Mouse (Mus musculus) lung, adult 18-20 months (tissue): ENCODE data around the gene Kcne2.

Experiments
- DNase-seq, 2 experiments: peaks; one replicate each; pipeline ENCODE4 v3.0.0; 2022; ENCODE audit warnings: mixed read lengths in 2 of 2

Gene Kcne2

GRCm38 (mm10) chr16:92292101-92292500 lies at the start of gene Kcne2:
TSS of gene Kcne2 (plus strand) at chr16:92292389.
- peak; percentile 65 to 77 for DNase-seq

GRCm38 (mm10) chr16:92245909-92246308 lies 46.3 kb upstream of the Kcne2 start:
- peak; percentile 74 to 82 for DNase-seq

- no peak for DNase-seq
These were observed 45.2 kb upstream of the Kcne2 start for GRCm38 (mm10) chr16:92246974-92247373.

DNA sequence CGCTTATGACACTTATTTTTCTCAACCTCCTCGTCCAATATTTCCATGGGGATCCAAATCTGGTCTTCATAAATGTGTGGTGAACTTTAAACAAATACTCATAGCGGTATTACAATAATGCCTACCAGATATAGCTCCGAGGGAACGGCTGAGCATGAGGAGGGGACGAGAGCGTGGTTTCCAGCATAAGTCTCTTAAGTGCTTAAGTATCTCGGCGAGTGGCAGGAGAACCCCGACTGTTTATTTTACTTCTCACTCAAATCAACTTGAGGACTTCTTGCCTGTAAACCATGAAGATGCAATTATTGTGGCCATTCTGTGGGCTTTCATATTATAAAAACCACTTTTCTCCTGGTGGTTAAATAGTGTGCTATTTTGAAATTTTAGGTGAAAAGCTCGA lies 44.5 kb upstream of the Kcne2 start:
- DNase-seq, result peak; percentile 46 to 47

DNA sequence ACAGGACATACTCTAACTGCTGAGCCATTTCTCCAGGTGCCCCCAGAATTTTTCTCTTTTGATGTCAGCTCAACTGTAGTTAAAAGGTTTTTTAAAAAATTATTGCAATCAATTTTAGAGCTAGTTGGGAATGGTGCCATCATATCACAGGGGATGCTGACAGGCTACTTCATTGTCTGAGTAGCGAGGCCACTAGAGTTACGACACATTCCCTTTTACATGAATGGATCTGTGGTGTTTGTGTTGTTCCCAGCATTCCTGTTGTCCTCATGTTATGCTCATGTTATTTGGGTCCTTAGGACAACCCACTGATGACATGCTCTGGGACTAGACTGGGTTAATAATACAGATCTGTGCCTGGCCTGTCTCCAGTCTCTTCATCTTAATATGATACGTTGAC lies 42.5 kb upstream of the Kcne2 start:
- DNase-seq, result no peak

DNA sequence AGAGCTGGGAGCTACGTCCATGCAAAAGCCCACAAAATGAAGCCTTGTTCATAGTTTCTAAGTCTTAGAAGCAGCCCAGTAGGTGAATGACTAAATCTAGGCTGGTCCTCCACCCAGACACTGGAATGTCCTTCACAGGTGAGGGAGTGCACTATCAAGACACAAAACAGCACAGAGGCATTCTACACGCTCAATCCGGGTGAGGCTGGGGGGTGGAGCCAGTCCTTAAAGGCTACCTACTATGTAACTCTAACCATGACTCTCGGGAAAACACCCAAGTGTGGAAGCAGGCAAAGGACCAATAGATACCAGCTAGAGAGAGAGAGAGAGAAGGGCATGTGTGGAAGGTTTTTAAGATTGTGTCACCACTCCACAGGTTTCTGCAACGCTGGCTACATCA lies 41.7 kb upstream of the Kcne2 start:
- DNase-seq, result peak in 1 of 2 experiments; percentile 40

GRCm38 (mm10) chr16:92254316-92254715 lies 37.9 kb upstream of the Kcne2 start:
- DNase-seq, result no peak

GRCm38 (mm10) chr16:92267861-92268260 lies 24.3 kb upstream of the Kcne2 start:
- peak; percentile 82 to 90 for DNase-seq

DNA sequence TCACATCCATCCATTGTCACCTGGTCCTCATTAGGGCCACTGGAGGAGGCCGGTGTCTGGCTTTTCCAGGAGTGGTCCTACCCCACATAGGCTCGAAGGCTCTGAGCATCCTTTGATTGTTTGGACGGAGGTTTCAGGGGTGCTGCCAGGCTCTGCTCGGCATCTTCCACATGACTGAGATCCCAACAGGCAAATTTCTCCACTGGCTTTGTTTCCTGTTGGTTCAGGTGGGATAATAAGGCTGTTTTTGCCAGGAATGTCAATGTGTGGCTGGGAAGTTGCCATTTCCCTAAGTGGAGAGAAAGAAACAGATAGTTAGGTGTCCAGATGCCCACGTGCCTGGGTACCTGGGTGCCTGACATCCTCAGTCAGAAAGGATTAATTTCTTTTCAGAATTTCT lies 17.7 kb upstream of the Kcne2 start:
- no peak for DNase-seq

- DNase-seq, result peak; percentile 59 to 77
These were observed 16.7 kb upstream of the Kcne2 start for GRCm38 (mm10) chr16:92275526-92275925.

GRCm38 (mm10) chr16:92282671-92283070 lies 9.5 kb upstream of the Kcne2 start:
- no peak for DNase-seq

- DNase-seq, result no peak
These were observed 7.1 kb upstream of the Kcne2 start for GRCm38 (mm10) chr16:92285068-92285467.

- peak; percentile 77 to 82 for DNase-seq
These were observed 5.6 kb upstream of the Kcne2 start for GRCm38 (mm10) chr16:92286609-92287008.

GRCm38 (mm10) chr16:92288778-92289177 lies 3.4 kb upstream of the Kcne2 start:
- DNase-seq, result no peak

- no peak for DNase-seq
These were observed 2.1 kb upstream of the Kcne2 start for GRCm38 (mm10) chr16:92290045-92290444.

DNA sequence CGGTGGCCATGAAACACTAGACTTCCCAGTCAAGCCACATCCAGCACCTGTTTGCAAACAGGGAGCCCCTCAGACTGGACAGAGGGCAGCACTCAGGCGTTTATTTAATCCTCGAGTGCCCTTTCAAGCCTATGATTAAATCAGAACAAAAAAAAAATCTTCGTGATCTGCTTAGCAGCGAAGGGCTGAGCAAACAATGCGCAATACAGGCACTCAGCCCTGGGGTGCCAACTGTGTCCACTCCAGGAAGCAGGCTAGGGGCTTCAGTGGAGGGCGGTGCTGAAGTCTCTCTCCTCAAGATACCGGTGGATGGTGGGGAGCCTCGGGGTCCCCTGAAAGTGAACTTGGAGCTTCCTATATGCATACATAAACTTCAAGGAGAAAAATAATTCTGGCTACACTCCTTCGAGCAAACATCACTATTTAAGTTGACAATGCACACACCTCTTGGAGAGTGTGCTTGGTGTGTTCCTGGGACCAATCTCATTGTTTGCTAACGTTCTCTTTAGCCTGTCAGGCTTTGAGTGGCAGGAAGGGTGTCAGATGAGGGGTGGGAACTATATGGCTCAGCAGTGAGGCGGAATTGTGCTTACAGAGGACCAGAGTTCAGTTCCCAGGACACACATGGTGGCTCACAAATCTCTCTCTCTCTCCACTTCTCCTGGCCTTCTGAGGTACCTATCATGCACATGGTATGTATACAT lies 2.2 kb downstream of the Kcne2 start:
- peak; percentile 64 to 78 for DNase-seq

- DNase-seq, result no peak
These were observed 3.1 kb downstream of the Kcne2 start for GRCm38 (mm10) chr16:92295328-92295727.

DNA sequence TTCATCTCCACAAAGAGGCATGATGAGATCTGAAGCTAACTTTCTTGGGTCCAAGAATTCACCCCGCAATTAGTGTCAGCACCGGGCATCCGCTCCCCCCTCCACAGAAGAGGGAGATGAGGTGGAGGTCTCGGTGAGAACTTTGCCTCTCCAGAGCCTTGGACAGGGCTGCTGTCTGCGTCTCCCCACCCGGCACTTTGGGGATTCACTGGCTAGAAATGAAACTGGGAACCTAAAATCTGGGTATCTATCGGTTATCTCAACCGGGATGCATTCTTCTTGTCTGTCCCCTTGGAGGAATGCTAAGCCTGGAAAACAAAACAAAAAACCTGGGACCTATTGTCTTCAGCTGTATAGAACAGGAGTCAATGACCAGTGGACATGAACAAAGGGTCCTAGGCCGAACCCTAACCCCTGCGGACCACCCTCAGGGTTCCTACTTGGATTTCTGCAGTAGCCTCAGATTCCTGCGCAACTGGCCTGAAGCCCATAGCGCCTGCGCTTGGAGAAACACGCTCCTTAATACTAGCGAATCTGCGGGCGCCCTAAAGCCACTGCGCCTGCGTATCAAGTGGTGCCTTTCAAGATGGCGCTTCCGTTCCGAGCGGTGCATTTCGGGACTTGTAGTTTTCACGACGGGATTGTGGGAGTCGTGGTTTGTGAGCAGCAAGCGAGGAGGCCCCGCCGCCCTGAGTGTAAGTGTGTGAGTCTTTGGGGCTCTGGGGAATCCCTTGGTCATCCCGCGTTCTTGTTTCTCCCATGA lies 8.6 kb downstream of the Kcne2 start, which contains the start of gene Smim11:
Gene Smim11 (plus strand): TSS at position 638 of the 763 bp plus-strand sequence.
- peak; percentile 96 to 97 for DNase-seq

DNA sequence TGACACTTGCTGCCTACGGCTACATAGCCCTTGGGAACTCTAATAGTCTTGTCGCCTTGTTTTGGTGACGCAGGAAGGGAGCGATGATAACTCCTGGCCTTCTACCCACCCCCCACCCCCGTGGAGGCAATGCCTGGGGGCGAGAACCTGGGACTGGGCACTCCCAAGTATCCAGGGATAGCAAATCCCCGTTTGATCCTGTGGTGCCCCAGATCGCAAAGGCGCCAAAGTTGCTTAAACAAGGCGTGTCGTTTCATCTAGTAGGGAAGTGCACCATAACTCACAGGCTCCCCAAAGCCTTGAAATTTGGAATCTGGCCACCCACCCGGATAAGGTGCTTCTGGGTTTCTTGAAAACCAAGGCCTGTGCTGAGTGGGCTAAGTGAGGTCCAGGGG lies 9.2 kb downstream of the Kcne2 start:
- DNase-seq, result peak; percentile 37 to 39

DNA sequence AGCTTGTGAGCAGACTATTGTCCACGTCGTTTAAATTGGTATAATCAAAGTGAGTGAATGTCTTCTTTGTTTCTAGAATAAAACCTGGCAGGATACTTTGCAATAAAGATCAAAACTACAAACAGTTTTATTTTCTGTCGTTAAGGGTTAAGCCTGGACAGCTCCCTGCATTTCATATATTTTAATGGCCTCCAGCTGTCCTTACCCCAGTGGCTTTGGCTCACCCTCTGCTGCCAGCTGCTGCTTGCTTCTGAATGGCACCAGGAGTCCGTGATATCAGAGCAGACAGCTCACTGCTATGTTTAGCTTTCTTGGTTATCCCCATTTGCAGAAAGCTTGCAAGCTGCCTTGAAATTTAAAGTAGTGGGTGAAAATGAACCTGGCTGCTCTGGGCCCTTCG lies 9.8 kb downstream of the Kcne2 start:
- DNase-seq, result no peak

GRCm38 (mm10) chr16:92302506-92302905 lies 10.3 kb downstream of the Kcne2 start:
- no peak for DNase-seq

- DNase-seq, result no peak
These were observed 13.3 kb downstream of the Kcne2 start for GRCm38 (mm10) chr16:92305519-92305918.

GRCm38 (mm10) chr16:92307947-92308346 lies 15.8 kb downstream of the Kcne2 start:
- no peak for DNase-seq

GRCm38 (mm10) chr16:92309126-92309525 lies 16.9 kb downstream of the Kcne2 start:
- DNase-seq, result no peak
